Mouse (Mus musculus) midbrain, postnatal 0 days (tissue): ENCODE results near the gene Cacna2d4. TPM values are rescaled to one million over a fixed set of nuclear protein-coding genes. Genes with fewer than 3 reads are reported as not detected.

Source experiments
- ATAC-seq: fragments of 200-750 bp; cut with Nextera tagmentation; 2 replicates; pipeline ENCODE4 v1.8.0; 2017; ENCODE audit warnings: moderate number of reproducible peaks, mild to moderate bottlenecking, moderate TSS enrichment, moderate library complexity; ENCODE audit not compliant: low FRiP score
- DNase-seq: peaks from one replicate; pipeline ENCODE4 v3.0.0-alpha.2; 2015; ENCODE audit warnings: low spot score
- H3K27ac ChIP-seq: fragments of 300-500 bp; sonication (generic); 2 replicates; pipeline ENCODE4 v1.5.1; 2014; ENCODE audit warnings: low read depth, mild to moderate bottlenecking, low read length, mixed read lengths
- H3K27me3 ChIP-seq: fragments of 300-500 bp; sonication (generic); 2 replicates; pipeline ENCODE4 v1.6.1; 2014; ENCODE audit warnings: low read length, control low read depth, mixed read lengths; ENCODE audit not compliant: insufficient read depth
- H3K36me3 ChIP-seq: fragments of 300-500 bp; sonication (generic); 2 replicates; pipeline ENCODE4 v1.6.1; 2014; ENCODE audit warnings: low read length, control low read depth, mixed read lengths; ENCODE audit not compliant: insufficient read depth
- H3K4me1 ChIP-seq: fragments of 300-500 bp; sonication (generic); 2 replicates; pipeline ENCODE4 v1.6.1; 2014; ENCODE audit warnings: mild to moderate bottlenecking, control low read depth, antibody characterized with exemption, low read length, mixed read lengths; ENCODE audit not compliant: insufficient read depth
- H3K4me2 ChIP-seq: fragments of 300-500 bp; sonication (generic); 2 replicates; pipeline ENCODE4 v1.6.1; 2014; ENCODE audit warnings: low read depth, mild to moderate bottlenecking, low read length, mixed read lengths; ENCODE audit not compliant: poor library complexity, severe bottlenecking
- H3K4me3 ChIP-seq: fragments of 300-500 bp; sonication (generic); 2 replicates; pipeline ENCODE4 v1.5.1; 2014; ENCODE audit warnings: low read depth, mild to moderate bottlenecking, low read length, moderate library complexity
- H3K9ac ChIP-seq: fragments of 300-500 bp; sonication (generic); replicated peaks from 2 replicates; pipeline ENCODE4 v1.6.1; 2014; ENCODE audit warnings: mild to moderate bottlenecking, low read length, moderate library complexity, mixed read lengths; ENCODE audit not compliant: poor library complexity, severe bottlenecking
- H3K9me3 ChIP-seq: fragments of 300-500 bp; sonication (generic); 2 replicates; pipeline ENCODE4 v1.6.1; 2016; ENCODE audit warnings: low read length, control low read depth
- CTCF ChIP-seq: IDR thresholded peaks from 2 replicates; pipeline ENCODE4 v1.5.1; 2016; ENCODE audit warnings: antibody characterized with exemption, mild to moderate bottlenecking
- WGBS: fragments of 180-500 bp; shearing (Covaris S2); extraction: QIAGEN DNeasy Blood & Tissue Kit; methylation state at CpG from one replicate; pipeline ENCODE4 v1.1.7; 2014; 5-methylcytosine and 5-hydroxymethylcytosine counted together
- polyA plus RNA-seq: library from polyadenylated mRNA; unstranded; fragments of >200 nt; fragmentation: Nextera tagmentation; extraction: Ambion mirVana; gene quantifications from 2 replicates; pipeline ENCODE4 v1.2.1, GENCODE M21; 2015
- total RNA-seq: library from RNA; depleted of rRNA; stranded (reverse); fragments of >200 nt; gene quantifications from 2 replicates; pipeline ENCODE4 v1.2.3, GENCODE M21; 2014; rRNA removed

The Cacna2d4 gene
- total and polyA plus RNA-seq, 2 experiments from 2014 or later = 0.74 to 0.77 TPM

- Histone ChIP-seq H3K4me2 (no peak overlapping the region), H3K4me1 (no peaks in the 10 kb centered on the region), H3K27me3 (no peaks in the 10 kb centered on the region), H3K36me3 (no peaks in the 10 kb centered on the region), H3K9ac (no peak overlapping the region), H3K4me3 (no peak overlapping the region), H3K27ac (no peak overlapping the region), H3K9me3 (no peaks in the 10 kb centered on the region)
- 90% methylated on average over 3 of the region's 3 CpGs for WGBS
- no peak for ATAC-seq
- TF ChIP-seq CTCF = no peak
- DNase-seq = no peak
These were observed 164.3 kb downstream of the Cacna2d4 start for GRCm38 (mm10) chr6:119400649-119401048.

- DNase-seq (no peak), ATAC-seq (no peak)
- WGBS = 90% methylated on average over 8 of the region's 8 CpGs
- Histone ChIP-seq H3K27ac (no peak overlapping the region), H3K4me1 (no peaks in the 10 kb centered on the region), H3K9ac (no peak overlapping the region), H3K4me2 (no peak overlapping the region), H3K36me3 (no peaks in the 10 kb centered on the region), H3K27me3 (no peaks in the 10 kb centered on the region), H3K9me3 (no peaks in the 10 kb centered on the region), H3K4me3 (no peak overlapping the region)
- no peak for TF ChIP-seq CTCF
These were observed 165.4 kb downstream of the Cacna2d4 start for GRCm38 (mm10) chr6:119401545-119402304.

Other genes with a start within 250 kb of the Cacna2d4 start
- gene Dcp1b, start 61.3 kb upstream of the Cacna2d4 start, total RNA-seq = 22.6 and 28.1 TPM in 2 replicates
- gene Dcp1b, start 61.3 kb upstream of the Cacna2d4 start, polyA plus RNA-seq = 11.7 and 12.2 TPM in 2 replicates
- 33.9 and 44.3 TPM in 2 replicates for gene Cacna1c, start 40.1 kb upstream of the Cacna2d4 start, total RNA-seq
- gene Cacna1c, start 40.1 kb upstream of the Cacna2d4 start, polyA plus RNA-seq = 3.2 and 4.9 TPM in 2 replicates
- 32.2 and 40.4 TPM in 2 replicates for gene Lrtm2, start 94.2 kb downstream of the Cacna2d4 start, total RNA-seq
- 21.1 and 24.3 TPM in 2 replicates for gene Lrtm2, start 94.2 kb downstream of the Cacna2d4 start, polyA plus RNA-seq
- 39.0 and 42.5 TPM in 2 replicates for gene Adipor2, start 181.2 kb downstream of the Cacna2d4 start, total RNA-seq
- 25.3 and 26.6 TPM in 2 replicates for gene Adipor2, start 181.2 kb downstream of the Cacna2d4 start, polyA plus RNA-seq
- 45.9 and 48.2 TPM in 2 replicates for gene Fbxl14, start 243.1 kb downstream of the Cacna2d4 start, total RNA-seq
- gene Fbxl14, start 243.1 kb downstream of the Cacna2d4 start, polyA plus RNA-seq = 1.7 TPM in 2 replicates